Mouse (Mus musculus): Measurements from ENCODE around the gene Osmr. TPM values are rescaled to one million over a fixed set of nuclear protein-coding genes. Genes with fewer than 3 reads are reported as not detected.
"Not testable (repeated sequence)": the region's sequence is repeated elsewhere in the genome, so short reads cannot be mapped to it uniquely, and the experiment has no call there.

Gene Osmr
- total RNA-seq, 2 experiments from 2014 or later = 7.0 to 7.5 TPM

DNA sequence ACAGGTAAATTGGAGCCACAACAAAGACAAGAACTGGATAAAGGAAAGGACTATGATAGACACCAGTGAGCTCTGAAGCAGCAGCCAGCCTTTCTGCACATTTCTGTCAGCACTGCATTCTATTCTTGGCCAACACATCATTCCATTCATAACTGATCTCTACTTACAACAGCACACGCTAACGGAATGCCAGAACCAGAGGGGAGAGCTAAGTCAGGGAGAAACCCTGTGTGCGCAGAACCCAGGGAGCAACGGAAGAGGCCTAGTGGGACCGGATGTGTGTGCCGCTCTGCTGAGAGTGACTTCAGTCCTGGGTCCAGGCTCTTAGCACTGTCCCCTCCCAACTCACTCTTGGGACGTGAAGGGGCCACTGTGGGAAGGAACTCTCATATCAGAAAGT lies 13.2 kb downstream of the Osmr start:
- DNase-seq = no peak

GRCm38 (mm10) chr15:6859781-6860180 lies 15.0 kb downstream of the Osmr start:
- DNase-seq = no peak

- DNase-seq = no peak
These were observed 15.9 kb downstream of the Osmr start for GRCm38 (mm10) chr15:6858871-6859270.

DNA sequence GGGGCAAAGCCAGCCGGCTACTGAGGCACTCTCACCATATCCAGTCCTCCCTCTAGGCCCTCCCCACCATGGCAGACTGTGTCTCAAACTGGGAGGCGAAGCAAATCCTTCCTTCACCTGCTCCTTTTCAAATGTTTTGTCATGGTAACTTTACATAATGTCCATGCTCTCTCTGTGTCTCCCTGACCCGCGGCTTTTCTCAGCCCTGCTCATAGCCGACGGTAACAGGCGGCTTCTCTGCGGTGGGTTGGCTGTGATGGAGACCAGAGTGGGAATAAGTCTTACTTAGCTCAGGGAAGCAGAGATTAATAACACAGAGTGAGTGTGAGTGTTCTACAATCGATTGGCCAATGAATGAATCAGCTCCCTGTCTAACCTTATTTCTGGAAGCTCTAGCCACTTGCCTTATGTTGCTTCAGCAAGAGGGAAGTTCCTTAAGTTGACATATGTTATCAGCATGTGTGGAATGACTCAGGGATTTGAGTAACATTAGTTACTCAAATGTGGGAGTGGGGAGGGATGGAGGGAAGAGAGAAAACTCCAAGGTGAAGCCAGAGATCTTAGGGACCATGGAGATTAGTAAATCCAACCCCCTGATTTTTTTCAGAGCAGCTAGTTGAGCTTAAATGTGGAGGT lies 17.4 kb downstream of the Osmr start:
- no peak for DNase-seq

- peak; percentile 25 for DNase-seq
These were observed 24.9 kb downstream of the Osmr start for GRCm38 (mm10) chr15:6849851-6850250.

- DNase-seq = no peak
These were observed 34.6 kb downstream of the Osmr start for GRCm38 (mm10) chr15:6840199-6840598.

DNA sequence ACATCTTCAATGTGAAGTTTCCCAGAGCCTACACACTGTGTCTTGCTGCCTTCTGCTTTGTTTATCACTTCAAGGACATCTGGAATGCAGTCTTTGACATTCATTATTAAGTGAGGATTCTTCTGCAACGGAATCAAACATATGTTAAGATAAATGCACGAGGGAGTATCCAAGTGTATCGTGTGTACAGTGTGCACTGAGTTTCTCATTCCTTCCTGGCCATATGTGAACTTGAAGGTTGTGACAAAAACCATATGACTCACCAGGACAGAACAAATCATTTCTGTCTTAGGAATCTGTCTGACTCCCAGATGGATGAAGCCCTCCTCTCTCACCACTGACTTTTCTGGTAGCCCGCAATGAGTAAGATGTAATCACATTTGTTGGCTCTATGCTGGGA lies 59.0 kb downstream of the Osmr start:
- no peak for DNase-seq

GRCm38 (mm10) chr15:6801212-6801611 lies 73.6 kb downstream of the Osmr start:
- not testable (repeated sequence) for DNase-seq

GRCm38 (mm10) chr15:6792846-6793245 lies 81.9 kb downstream of the Osmr start:
- no peak for DNase-seq

DNA sequence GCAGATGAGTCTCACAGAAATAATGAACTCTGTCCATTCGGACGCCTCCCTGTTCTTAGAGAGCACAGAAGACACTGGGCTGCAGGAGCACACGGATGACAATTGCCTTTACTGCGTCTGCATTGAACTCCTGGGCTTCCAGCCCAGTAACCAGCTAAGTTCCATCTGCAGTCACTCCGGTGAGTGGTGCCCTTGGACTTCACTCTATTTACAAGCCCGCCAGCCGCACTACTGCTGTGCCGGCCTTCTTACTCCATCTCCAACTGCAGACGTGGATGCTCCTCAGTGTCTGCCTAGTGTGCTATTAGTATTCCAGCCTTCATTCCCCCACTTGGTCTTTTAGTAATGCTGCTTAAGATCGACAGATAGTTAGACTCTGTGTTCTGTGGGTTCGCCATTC lies 83.1 kb downstream of the Osmr start:
- DNase-seq = no peak

GRCm38 (mm10) chr15:6790011-6790410 lies 84.8 kb downstream of the Osmr start:
- no peak for DNase-seq

DNA sequence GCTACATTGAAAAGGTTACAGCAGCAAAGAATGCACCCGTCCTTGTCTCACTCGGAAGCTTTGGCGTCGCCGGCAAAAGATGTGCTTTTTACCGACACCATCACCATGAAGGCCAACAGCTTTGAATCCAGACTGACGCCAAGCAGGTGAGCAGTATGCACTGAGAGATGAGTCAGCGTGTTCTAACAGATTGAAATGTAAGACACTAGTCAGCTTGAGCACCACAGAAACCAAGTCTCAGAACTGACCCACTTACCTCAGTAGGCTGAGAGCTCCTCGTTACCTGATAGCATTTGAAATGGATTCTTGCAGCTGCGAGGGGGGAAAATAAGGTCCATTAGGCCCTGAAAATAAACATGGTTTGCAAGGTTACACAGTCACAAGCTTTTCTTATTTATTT lies 87.5 kb downstream of the Osmr start:
- no peak for DNase-seq

DNA sequence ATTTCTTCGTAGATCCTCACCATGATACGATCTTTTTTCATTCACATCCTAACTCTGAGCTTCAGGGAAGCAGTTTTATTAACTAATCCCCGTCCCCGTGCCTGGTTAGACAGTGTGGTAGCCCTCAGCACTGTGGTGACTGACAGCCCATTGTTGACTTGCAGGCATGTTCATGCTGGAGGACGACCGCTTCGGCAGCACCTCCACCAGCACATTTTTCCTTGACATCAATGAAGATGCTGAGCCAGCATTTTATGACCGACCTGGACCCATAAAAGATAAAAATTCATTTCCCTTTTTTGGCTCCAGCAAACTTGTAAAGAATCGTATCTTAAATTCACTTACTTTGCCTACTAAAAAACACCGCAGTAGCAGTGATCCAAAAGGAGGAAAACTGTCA lies 88.6 kb downstream of the Osmr start:
- no peak for DNase-seq

DNA sequence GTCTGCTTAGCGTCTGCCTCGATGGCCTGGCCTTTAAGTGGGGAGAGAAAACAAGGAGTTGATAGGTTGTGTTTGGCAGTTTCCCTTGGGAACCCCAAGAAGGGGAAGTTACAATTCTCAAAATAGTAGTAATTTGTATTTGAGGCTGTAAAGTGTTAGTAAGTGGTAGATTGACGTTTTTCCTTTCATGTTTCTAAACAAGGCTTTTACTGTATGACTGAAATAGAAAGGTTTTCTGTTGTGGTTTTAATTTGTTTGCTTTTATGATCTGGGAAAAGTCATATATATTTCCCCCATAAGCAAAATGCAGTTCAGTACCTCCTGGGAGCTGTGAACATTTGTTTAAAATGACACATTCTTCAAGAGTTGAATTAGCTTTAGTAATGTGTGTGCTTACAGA lies 102.5 kb downstream of the Osmr start:
- no peak for DNase-seq

Other genes with a start within 250 kb of the Osmr start
- gene Rictor, start 166.6 kb downstream of the Osmr start, total RNA-seq (2021) = 10 to 100 TPM; 23.5 to 27.0 TPM
- gene Lifr, start 215.6 kb upstream of the Osmr start, total RNA-seq (2021) = 10 to 100 TPM; 69.5 to 75.8 TPM